Mouse (Mus musculus): ENCODE data around the gene AV320801.
"Not testable (repeated sequence)": the region's sequence is repeated elsewhere in the genome, so short reads cannot be mapped to it uniquely, and the experiment has no call there.

Gene AV320801

DNA sequence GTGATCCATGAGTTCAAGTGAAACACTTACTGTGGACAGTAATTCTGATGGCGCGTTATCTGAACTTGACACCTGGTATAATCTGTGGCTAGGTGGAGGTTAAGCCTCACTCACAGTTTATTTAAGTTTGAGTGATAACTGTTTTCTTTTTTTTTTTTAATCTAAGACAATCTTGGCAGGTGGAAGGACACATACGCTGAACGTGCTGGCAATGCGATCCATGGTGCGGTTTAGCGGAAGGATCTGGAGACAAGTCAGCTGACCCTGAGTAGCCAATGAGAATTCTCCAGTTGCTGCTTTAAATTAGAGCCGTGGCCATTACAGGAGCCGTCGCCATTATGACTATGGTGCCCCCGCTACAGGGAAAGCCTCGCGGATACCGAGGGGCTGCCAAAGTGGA, at the start of gene AV320801:
AV320801 (plus strand) TSS at position 301 of the 400 bp plus-strand sequence.
- DNase-seq (ENCODE audit: inconsistent age in 2 of 2, low spot score in 1 of 2), result not testable (repeated sequence)

DNA sequence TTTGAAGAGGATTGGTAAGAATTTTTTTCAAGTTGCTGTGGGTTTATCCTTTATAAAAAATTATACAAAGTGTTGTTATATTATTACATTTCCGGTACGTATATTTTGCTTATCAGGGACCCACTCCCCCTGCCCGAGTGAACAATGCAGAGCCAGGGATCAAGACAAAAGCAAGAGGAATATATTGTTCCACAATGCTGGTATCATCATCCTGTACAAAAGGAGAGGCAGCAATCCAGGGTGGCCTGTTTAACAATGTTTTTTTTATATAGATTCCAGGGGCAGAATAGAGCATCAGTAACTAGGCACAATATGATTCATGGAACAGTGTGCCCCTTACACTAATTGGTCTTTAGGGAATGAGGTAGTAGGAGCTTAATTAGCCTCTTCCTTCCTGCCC, 30.2 kb upstream of the AV320801 start:
- DNase-seq (ENCODE audit: inconsistent age in 2 of 2, low spot score in 1 of 2), result not testable (repeated sequence)

DNA sequence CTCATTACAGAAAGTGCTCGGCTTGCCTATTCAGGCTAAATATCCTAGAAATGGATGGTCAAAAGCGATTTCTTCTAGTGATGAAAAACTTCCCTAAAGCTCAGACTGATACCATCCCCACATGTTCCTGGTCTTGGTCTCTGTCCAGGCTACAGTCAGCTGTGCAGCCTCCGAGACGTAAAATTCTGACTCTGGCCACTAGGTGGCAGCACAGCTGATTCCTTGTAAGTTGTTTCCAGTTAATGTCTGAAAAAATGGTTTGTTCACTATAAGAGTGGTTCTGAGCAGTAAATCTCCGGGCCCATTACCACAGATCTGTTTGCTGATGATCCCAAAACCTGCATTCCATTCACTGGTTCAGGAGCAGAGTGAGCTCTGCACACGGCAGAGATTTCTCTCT, 12.5 kb upstream of the AV320801 start:
- DNase-seq (ENCODE audit: inconsistent age in 2 of 2, low spot score in 1 of 2), result not testable (repeated sequence)

DNA sequence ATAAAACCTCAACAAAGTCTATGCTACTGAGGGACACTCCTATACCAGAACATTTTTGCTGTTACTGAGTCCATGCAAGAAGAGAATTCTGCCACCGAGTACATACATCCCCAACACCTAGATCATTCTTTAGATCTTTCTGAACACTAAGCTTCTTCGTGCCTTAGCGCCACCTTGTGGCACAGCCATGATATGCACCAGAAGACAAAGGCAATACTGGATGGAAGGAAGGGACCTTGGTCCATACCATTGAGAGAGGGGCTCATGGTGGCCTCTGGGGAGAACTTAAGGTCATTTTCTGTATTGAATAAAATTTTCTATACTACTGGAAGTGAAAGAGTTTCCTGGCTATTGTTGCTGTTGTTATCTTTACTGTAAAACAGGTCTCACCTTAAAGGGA, 11.2 kb upstream of the AV320801 start:
- DNase-seq (ENCODE audit: inconsistent age in 2 of 2, low spot score in 1 of 2), result not testable (repeated sequence)

Data from adrenal gland, adult (tissue).